9 mouse cellular contexts compared by ENCODE assay signal in the genomic region with DNA sequence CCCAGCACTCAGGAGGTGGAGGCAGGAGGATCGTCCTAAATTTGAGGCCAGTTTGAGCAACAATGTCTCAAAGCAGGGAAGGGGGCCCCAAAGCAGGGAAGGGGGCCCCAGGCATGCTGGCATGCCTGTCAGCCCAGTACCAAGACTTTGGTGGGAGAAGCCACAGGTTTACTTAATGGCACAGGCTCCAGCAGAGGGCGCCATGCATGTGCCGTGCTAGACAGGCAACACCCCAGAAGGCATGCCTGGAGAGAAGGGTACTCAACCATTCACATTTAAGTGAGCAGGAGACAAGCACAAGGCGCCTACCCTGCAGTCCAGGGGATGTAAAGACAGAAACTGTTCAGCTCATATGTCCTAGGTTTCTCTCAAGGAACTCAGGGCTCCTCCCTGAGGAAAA. TPM values are rescaled to one million over a fixed set of nuclear protein-coding genes. Genes with fewer than 3 reads are reported as not detected.
DNase-seq lines count a peak whose midpoint lies in the region; ATAC-seq and TF ChIP-seq lines count a peak whose summit lies in the region.
"Had no signal": no experiment of that assay in that cellular context is flagged by ENCODE, and none has a peak within 500 bp of the region (broad histone marks: within the 10 kb centered on the region; RNA-seq: fewer than 3 reads in every experiment).

No protein-coding gene starts in this region.

- peak; percentile 50; the same call in 1 of the 2 replicates for ATAC-seq in midbrain, embryonic 11.5 days (ENCODE audit: low FRiP score)
- no peak for ATAC-seq in midbrain, embryonic 16.5 days
- ATAC-seq in frontal cortex, adult (ENCODE audit: low TSS enrichment), result peak; percentile 69; the same call in 1 of the 2 replicates
- peak; percentile 37; the same call in 1 of the 2 replicates for ATAC-seq in liver, embryonic 15.5 days (ENCODE audit: insufficient read depth)

- no peak overlapping the region for H3K9ac ChIP-seq in midbrain, embryonic 11.5 days (ENCODE audit: low read length)
- H3K9ac ChIP-seq in midbrain, embryonic 16.5 days (ENCODE audit: low read depth, low read length), result no peak overlapping the region
- no peak overlapping the region for H3K9ac ChIP-seq in liver, embryonic 15.5 days

- no peaks in the 10 kb centered on the region for H3K36me3 ChIP-seq in midbrain, embryonic 11.5 days (ENCODE audit: control insufficient read depth, insufficient read depth, low read length)
- H3K36me3 ChIP-seq in midbrain, embryonic 16.5 days (ENCODE audit: control insufficient read depth, insufficient read depth, low read length), result 0 out of 2 replicates have a peak, but pooled peaks cover under 1% of the 10 kb centered on the region
- no peaks in the 10 kb centered on the region for H3K36me3 ChIP-seq in liver, embryonic 15.5 days (replicated peaks)

- no peak overlapping the region for H3K27ac ChIP-seq in midbrain, embryonic 11.5 days (ENCODE audit: low read depth, low read length)
- H3K27ac ChIP-seq in midbrain, embryonic 16.5 days (ENCODE audit: low read length), result no peak overlapping the region
- no peak overlapping the region for H3K27ac ChIP-seq in cerebellum, adult 2 months (ENCODE audit: insufficient read depth, low read length)
- no peak overlapping the region for H3K27ac ChIP-seq in liver, embryonic 15.5 days (replicated peaks)

- TF ChIP-seq CTCF in cerebellum, adult 2 months (IDR thresholded peaks at IDR 0.05; ENCODE audit: borderline replicate concordance, insufficient read depth, low read depth, low read length), result peak; percentile 84

- 10% methylated on average over 4 of the region's 4 CpGs for WGBS in midbrain, embryonic 11.5 days
- 3% methylated on average over 4 of the region's 4 CpGs for WGBS in midbrain, embryonic 16.5 days
- 2% methylated on average over 4 of the region's 4 CpGs for WGBS in cerebellum, adult 2 months
- WGBS in liver, embryonic 15.5 days (ENCODE audit: insufficient replicate concordance), result 7% methylated on average over 4 of the region's 4 CpGs

- H3K4me1 ChIP-seq in midbrain, embryonic 11.5 days (ENCODE audit: control insufficient read depth, insufficient read depth, low read length), result no peaks in the 10 kb centered on the region
- H3K4me1 ChIP-seq in midbrain, embryonic 16.5 days (ENCODE audit: control insufficient read depth, insufficient read depth, low read length), result peaks cover 3% of the 10 kb centered on the region
- H3K4me1 ChIP-seq in cerebellum, adult 2 months (ENCODE audit: control insufficient read depth, insufficient read depth, low read length), result no peaks in the 10 kb centered on the region
- peaks cover 8% of the 10 kb centered on the region for H3K4me1 ChIP-seq in liver, embryonic 15.5 days (replicated peaks)

- peak; percentile 93 for DNase-seq in midbrain, embryonic 11.5 days (ENCODE audit: low spot score, missing footprints)
- DNase-seq in cerebellum, adult 2 months, result peak; percentile 62 to 74
- peak; percentile 82 for DNase-seq in kidney, adult 9 months
- DNase-seq in retina, embryonic 14.5 days (ENCODE audit: low spot score), result peak; percentile 93
- DNase-seq in thymus, postnatal 25 days, result peak; percentile 83

- no peaks in the 10 kb centered on the region for H3K9me3 ChIP-seq in midbrain, embryonic 11.5 days (ENCODE audit: control insufficient read depth, low read length)
- H3K9me3 ChIP-seq in midbrain, embryonic 16.5 days (replicated peaks; ENCODE audit: control insufficient read depth, low read length, poor library complexity, severe bottlenecking), result no peaks in the 10 kb centered on the region
- H3K9me3 ChIP-seq in liver, embryonic 15.5 days (replicated peaks), result no peaks in the 10 kb centered on the region

- H3K4me2 ChIP-seq in midbrain, embryonic 11.5 days, result no peak overlapping the region
- no peak overlapping the region for H3K4me2 ChIP-seq in midbrain, embryonic 16.5 days (ENCODE audit: low read length)
- no peak overlapping the region for H3K4me2 ChIP-seq in liver, embryonic 15.5 days

- no peak for TF ChIP-seq POLR2A in cerebellum, adult 2 months (IDR thresholded peaks at IDR 0.05; ENCODE audit: borderline replicate concordance, insufficient read depth, low read length)

- no peaks in the 10 kb centered on the region for H3K27me3 ChIP-seq in midbrain, embryonic 11.5 days (ENCODE audit: control insufficient read depth, insufficient read depth, low read length)
- H3K27me3 ChIP-seq in midbrain, embryonic 16.5 days (ENCODE audit: control insufficient read depth, insufficient read depth, low read depth, low read length), result no peaks in the 10 kb centered on the region
- H3K27me3 ChIP-seq in cerebellum, adult 2 months (ENCODE audit: control insufficient read depth, insufficient read depth, low read length), result no peaks in the 10 kb centered on the region
- H3K27me3 ChIP-seq in liver, embryonic 15.5 days, result no peaks in the 10 kb centered on the region

- H3K4me3 ChIP-seq in midbrain, embryonic 11.5 days (ENCODE audit: low read depth, low read length), result no peak overlapping the region
- H3K4me3 ChIP-seq in midbrain, embryonic 16.5 days (ENCODE audit: low read depth, low read length), result no peak overlapping the region
- no peak overlapping the region for H3K4me3 ChIP-seq in cerebellum, adult 2 months (replicated peaks; ENCODE audit: insufficient read depth, low read depth, low read length)
- no peak overlapping the region for H3K4me3 ChIP-seq in liver, embryonic 15.5 days (replicated peaks)
- H3K4me3 ChIP-seq: erythroblast, embryonic 14.5 days had no signal

RNA-seq across cellular contexts. Expression of gene Wdr34, which starts 6.2 kb away (rescaled TPM):
- 25.5 and 25.9 TPM in 2 replicates for polyA plus RNA-seq in midbrain, embryonic 11.5 days (2014; fragmentation: Nextera tagmentation; extraction: Ambion mirVana)
- 82.5 and 85.9 TPM in 2 replicates for polyA plus RNA-seq in midbrain, embryonic 16.5 days (2015; fragmentation: Nextera tagmentation; extraction: Ambion mirVana)
- 25.2 and 25.6 TPM in 2 replicates for polyA plus RNA-seq in cerebellum, adult 2 months (2012; rRNA removed)
- 6.2 and 7.1 TPM in 2 replicates for polyA plus RNA-seq in liver, embryonic 15.5 days (2015; fragmentation: Nextera tagmentation; extraction: Ambion mirVana)

RNA-seq across cellular contexts. Expression of gene Set, which starts 14.7 kb away (rescaled TPM):
- 741 and 754 TPM in 2 replicates for polyA plus RNA-seq in midbrain, embryonic 11.5 days (2014; fragmentation: Nextera tagmentation; extraction: Ambion mirVana)
- 314 and 357 TPM in 2 replicates for polyA plus RNA-seq in midbrain, embryonic 16.5 days (2015; fragmentation: Nextera tagmentation; extraction: Ambion mirVana)
- 138 and 159 TPM in 2 replicates for polyA plus RNA-seq in cerebellum, adult 2 months (2012; rRNA removed)
- polyA plus RNA-seq in liver, embryonic 15.5 days (2015; fragmentation: Nextera tagmentation; extraction: Ambion mirVana), result 138 and 147 TPM in 2 replicates

RNA-seq across cellular contexts. Expression of gene Pkn3, which starts 35.0 kb away (rescaled TPM):
- 6.4 and 8.4 TPM in 2 replicates for polyA plus RNA-seq in midbrain, embryonic 11.5 days (2014; fragmentation: Nextera tagmentation; extraction: Ambion mirVana)
- polyA plus RNA-seq in midbrain, embryonic 16.5 days (2015; fragmentation: Nextera tagmentation; extraction: Ambion mirVana), result 1.5 and 2.1 TPM in 2 replicates
- polyA plus RNA-seq in cerebellum, adult 2 months (2012; rRNA removed), result 2.4 TPM in 2 replicates
- 2.3 and 2.5 TPM in 2 replicates for polyA plus RNA-seq in liver, embryonic 15.5 days (2015; fragmentation: Nextera tagmentation; extraction: Ambion mirVana)

RNA-seq across cellular contexts. Expression of gene Zdhhc12, which starts 51.0 kb away (rescaled TPM):
- polyA plus RNA-seq in midbrain, embryonic 11.5 days (2014; fragmentation: Nextera tagmentation; extraction: Ambion mirVana), result 28.0 and 30.6 TPM in 2 replicates
- 21.1 and 26.9 TPM in 2 replicates for polyA plus RNA-seq in midbrain, embryonic 16.5 days (2015; fragmentation: Nextera tagmentation; extraction: Ambion mirVana)
- polyA plus RNA-seq in cerebellum, adult 2 months (2012; rRNA removed), result 14.4 and 15.5 TPM in 2 replicates
- polyA plus RNA-seq in liver, embryonic 15.5 days (2015; fragmentation: Nextera tagmentation; extraction: Ambion mirVana), result 19.3 and 20.6 TPM in 2 replicates
